Mouse (Mus musculus): ENCODE results near the gene Fcho2.
"Not testable (repeated sequence)": the region's sequence is repeated elsewhere in the genome, so short reads cannot be mapped to it uniquely, and the experiment has no call there.

Fcho2 gene

DNA sequence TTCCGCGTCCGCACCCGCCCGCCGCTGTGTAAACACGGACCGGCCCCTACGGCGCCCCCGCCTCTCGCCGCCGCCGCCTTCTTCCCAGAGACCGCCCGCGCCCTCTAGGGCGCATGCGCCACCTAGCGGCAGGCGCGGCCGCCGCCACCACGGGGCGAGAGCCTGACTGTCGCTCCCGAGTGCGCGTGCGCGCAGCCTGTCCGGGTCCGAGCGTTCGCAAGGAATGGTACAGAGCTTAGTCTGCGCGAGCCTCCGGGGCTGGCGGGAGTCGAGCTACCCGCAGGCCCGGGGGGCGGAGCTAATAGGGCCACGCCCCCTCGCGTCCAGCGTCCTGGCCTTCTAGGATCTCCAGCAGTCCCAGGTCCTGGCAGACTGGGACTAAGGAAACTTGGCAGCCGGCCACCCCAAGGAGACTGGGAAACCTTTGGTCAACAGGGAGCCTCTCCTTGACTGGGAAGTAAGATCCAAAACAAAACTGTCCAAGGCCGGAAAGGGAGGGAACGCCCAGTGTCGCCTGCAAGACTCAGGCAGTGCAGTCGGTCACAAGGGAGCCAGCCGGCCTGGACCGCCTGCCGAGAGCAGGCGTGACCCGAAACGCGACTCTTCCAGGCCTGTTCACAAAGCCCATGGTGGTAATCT, at the start of gene Fcho2:
Gene Fcho2, minus strand, starts transcription at position 303 of the 639 bp plus-strand sequence.
- DNase-seq (ENCODE audit: low read depth, low spot score), result peak; percentile 99

DNA sequence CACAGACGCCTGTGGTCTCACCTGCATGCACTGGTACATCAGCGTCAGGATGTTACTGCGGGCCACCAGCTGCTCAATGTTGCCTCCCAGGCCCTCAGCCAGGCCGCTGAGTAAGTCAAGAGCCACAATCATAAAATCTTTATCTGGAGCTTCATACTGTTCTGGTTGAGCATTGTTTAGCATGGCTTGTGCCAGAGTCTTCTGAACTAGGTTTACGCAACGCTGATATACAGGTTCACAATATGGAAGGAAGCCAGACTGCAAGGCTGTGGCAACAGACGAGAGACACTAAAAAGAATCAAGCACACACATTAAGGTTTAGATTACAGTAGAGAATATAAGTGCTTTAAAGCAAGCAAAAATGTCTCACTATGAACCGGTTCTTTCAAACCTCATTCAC, 40.0 kb upstream of the Fcho2 start:
- no peak for DNase-seq (ENCODE audit: low read depth, low spot score)

DNA sequence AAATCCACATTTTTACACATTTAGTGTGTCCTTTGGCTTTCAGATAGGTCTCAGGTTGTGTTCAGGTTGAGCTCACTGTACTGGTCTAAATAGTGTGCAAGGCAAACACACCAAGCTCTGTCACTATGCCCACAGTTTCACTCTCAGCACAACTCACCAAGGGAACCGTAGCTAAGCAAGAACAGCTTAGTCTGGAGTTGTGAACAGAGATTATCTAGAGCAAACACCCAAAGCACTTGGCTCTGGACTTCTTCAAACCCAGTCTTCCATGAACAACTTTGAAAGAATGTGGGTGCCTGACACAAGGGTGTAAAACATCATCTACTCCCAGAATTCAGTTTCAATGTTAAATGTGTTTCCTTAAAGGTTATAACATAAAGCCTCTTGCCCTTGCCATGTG, 30.5 kb upstream of the Fcho2 start:
- DNase-seq (ENCODE audit: low read depth, low spot score), result no peak

DNA sequence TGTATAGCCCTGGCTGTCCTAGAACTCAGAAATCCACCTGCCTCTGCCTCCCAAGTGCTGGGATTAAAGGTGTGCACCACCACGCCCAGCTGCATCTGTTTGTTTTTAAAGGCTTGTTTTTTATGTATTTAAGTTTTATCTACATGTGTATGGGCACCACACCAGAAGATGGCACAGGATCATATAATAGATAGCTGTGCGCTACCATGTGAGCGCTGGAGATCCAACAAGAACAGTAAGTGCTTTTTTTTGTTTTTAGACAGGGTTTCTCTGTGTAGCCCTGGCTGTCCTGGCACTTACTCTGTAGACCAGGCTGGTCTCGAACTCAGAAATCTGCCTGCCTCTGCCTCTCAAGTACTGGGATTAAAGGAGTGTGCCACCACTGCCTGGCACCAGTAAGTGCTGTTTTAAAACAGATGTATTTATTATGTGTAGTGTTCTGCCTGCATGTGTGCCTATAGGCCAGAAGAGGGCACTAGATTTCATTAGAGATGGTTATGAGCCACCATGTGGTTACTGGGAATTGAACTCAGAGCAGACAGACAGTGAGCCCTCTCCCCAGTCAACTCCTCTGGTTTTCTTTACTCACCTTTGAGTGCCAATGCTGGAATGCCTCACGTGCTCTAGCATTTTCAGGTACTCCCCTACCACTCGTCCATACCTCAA, 21.3 kb upstream of the Fcho2 start:
- no peak for DNase-seq (ENCODE audit: low read depth, low spot score)

DNA sequence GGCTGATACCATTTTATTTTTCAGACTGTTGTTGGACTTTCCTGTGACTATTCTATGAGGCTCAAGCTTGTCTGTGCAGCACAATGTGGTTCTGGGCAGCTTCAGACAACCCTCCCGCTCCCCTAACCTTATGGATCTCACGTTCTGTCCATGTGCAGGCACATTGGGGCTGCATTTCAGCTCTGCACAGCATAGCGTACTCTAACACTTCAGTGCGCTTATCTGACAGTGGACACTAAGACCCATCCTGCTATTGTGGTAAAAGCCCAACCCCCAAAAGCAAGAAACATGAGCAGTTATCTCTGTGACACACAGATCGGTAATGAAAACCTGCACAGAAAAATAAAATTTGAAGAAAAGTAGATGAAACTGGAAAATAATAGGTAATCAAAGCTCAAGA, 20.5 kb upstream of the Fcho2 start:
- DNase-seq (ENCODE audit: low read depth, low spot score), result no peak

DNA sequence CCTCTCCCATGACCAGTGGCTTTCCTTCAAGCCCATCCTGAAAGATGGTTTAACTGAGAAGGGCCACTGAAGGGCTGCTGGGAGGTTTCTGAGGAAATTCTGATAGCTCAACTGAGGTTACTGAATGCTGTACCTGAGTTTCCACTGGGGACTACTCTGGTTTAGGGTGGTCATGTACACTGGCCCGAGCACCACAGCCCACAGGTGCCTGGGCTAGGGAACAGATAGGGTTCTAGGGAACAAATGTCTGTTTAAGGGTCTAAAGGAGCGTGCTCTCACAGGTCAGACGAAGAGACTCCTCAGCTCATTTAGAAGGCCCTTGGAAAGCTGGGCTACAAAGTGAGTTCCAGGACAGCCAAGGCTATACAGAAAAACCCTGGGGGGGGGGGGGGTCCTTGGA, 19.5 kb upstream of the Fcho2 start:
- DNase-seq (ENCODE audit: low read depth, low spot score), result no peak

DNA sequence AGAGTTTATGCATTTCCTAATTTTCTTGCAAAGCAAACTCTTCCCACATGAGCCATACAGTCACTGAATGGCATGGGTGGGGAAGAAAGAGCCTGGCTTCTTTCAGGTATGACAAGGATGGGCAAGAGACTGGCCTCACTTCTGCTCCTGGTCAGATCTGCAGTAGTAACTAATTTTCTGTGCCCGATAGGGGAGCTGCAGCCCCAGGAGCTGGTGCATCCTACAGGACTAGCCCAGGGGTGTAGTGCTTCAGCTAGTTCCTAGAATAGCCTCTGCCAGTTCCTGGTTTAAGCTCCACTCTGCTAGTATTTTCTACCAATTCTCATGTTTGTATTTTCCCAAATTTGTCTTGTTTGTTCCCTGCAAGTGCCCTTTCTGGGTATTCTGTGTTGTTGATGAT, 18.9 kb upstream of the Fcho2 start:
- no peak for DNase-seq (ENCODE audit: low read depth, low spot score)

DNA sequence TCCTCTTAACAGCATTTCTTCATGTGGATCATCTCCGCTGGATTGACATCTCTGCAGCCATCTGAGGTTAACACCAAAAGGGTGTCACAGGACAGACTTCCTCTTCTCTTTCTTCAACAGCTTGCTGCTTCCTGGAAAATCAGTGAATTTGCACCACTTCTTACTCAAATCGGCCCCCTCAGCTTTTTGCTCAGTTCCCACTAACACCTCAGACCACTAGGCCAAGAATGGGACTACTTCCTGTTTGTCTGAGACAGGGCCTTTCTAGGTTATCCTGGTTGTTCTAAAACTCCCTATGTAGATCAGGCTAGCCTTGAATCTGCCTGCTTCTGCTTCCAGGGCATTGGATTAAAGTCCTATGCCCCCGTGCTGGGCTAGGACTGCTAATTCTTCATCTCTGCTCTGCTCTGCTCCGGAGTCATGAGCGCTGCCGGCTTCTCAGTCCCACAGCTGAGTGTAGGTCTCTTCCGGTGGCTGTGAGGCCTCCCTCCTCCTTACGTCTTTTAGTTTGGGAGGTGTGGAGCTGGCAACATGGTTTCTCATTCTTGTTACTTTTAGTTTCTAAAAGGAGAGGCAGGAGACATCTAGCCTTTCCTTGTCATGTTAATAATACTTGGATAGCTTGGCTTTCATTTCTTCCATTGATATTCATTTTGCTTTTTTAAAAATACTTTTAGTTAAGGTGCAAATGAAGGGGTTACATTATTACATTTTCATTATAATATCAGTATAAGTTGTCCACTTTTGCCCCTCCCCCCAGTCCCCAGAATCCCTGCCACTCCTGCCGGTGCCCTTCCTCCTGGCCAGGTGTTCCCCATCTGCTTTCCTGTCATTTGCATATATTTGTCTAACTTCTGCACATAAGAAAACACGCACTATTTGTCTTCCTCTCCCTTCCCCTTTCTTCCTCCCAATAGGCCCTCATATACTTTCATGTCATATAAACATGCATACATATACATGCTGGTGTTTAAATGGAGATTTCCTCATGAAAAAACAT, 17.5 kb upstream of the Fcho2 start:
- DNase-seq (ENCODE audit: low read depth, low spot score), result no peak

DNA sequence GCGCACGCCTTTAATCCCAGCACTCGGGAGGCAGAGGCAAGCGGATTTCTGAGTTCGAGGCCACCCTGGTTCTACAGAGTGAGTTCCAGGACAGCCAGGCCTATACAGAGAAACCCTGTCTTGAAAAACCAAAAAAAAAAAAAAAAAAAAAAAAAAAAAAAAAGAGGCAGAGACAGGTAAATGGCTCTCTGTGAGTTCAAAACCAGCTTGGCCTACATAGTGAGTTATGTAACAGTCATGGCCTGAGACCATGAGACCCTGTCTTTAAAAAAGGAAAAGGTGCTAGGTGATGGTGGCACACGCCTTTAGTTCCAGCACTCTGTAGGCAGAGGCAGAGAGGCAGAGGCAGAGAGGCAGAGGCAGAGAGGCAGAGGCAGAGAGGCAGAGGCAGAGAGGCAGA, 13.8 kb upstream of the Fcho2 start:
- not testable (repeated sequence) for DNase-seq (ENCODE audit: low read depth, low spot score)

DNA sequence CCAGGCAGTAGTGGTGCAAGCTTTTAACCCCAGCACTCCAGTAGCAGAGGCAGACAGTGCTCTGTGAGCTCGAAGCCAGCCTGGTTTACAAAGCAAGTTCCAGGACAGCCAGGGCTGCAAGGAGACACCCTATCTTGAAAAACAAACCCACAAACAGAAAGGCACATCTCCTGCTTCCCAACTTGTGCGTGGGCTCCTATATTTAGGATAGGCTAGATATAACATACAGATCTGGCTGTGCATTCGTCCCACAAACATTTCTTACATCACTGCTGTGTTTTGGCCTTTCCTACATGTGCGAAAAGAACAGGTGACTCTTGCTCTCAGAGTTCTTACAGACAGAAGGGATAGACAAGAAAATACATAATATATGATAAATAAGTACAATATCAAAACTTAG, 10.3 kb upstream of the Fcho2 start:
- no peak for DNase-seq (ENCODE audit: low read depth, low spot score)

DNA sequence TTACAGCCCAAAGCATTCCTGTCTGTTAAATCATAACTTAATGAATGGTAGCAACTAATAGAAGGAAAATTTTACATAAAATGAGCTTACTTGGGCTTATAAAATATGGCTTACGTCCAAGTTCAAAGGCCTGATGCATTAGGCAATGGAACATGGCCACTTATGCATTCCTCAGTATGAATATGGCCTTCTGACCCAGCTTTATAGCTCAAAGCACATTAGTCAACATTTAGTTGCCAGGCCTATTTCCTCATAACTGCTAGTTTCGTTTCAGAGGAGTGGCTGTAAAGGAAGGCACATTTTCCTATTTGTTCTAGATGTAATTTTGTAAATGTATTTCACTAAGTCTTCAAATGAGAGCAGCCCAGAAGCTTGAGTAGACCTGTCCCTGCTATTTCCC, 3.8 kb upstream of the Fcho2 start:
- DNase-seq (ENCODE audit: low read depth, low spot score), result no peak

DNA sequence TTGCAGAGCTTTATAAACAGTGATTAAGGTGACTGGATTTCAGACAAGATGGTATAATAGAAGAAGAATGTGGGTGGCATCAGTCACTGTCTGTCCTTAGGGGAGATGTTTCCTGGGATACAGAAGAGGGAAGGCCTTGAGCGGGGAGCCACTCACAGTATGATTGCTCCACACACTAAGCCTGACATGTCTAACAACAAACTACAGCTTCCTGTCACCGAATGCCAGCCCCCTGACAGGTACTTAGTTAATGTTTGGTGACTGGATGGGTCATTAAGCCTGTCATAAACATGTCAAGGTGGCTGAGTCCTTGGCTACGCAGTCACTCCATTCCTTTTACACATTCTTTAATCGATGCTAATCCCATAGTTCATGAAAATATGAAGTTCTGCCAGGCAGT, 3.0 kb upstream of the Fcho2 start:
- no peak for DNase-seq (ENCODE audit: low read depth, low spot score)

DNA sequence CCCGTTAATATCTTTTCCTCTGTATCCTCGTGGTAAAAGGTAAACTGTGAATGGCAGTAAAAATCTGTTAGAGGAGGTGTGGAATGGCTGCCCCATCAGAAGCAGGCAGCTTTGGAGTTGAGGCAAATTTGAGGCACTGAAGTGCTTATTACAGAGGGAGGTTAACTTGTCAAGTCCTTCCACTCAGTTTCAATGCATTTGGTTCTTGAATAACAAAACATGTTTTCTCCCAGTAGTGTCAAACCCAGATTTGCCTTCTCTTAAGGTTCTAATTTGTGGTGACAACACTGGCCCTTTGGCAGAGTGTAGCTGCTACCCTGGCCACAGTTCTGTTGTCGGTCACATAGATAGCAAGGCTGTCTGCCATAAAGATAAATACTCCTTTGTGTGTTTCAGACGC, 2.5 kb upstream of the Fcho2 start:
- no peak for DNase-seq (ENCODE audit: low read depth, low spot score)

DNA sequence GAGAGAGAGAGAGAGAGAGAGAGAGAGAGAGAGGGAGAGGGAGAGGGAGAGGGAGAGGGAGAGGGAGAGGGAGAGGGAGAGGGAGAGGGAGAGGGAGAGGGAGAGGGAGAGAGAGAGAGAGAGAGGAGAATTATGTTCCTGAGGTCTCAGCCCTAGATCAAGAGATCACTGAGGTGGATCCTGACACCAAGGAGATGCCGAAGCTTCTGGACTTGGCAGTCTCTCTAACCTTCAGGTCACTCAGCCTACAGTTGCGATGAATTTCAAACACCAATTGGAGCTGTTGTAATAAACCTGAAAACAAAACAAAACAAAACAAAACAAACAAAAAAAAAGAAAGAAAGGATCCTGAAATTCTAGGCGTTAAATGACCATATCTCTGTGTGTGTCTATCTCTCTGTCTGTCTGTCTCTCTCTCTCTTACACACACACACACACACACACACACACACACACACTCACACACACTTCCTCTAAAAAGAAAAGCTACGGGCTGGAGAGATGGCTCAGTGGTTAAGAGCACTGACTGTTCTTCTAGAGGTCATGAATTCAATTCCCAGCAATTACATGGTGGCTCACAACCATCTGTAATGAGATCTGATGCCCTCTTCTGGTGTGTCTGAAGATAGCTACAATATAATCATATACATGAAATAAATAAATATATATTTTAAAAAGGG, 1.9 kb upstream of the Fcho2 start:
- DNase-seq (ENCODE audit: low read depth, low spot score), result not testable (repeated sequence)

DNA sequence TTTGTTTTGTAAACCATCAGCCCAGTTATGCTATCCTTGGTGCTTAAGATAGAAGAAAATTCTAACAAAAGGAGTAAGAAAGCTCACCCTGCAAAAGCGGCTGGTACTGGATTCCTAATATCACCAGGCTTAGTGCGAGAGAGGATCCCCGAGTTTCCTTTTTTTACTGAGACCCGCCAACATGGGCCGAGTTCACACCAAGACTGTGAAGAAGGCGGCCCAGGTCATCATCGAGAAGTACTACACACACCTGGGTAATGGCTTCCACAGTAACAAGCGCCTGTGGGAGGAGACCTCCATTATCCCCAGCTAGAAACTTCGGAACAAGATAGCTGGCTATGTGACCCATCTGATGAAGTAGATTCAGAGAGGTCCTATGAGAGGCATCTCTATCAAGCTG, 1.3 kb upstream of the Fcho2 start:
- no peak for DNase-seq (ENCODE audit: low read depth, low spot score)

DNA sequence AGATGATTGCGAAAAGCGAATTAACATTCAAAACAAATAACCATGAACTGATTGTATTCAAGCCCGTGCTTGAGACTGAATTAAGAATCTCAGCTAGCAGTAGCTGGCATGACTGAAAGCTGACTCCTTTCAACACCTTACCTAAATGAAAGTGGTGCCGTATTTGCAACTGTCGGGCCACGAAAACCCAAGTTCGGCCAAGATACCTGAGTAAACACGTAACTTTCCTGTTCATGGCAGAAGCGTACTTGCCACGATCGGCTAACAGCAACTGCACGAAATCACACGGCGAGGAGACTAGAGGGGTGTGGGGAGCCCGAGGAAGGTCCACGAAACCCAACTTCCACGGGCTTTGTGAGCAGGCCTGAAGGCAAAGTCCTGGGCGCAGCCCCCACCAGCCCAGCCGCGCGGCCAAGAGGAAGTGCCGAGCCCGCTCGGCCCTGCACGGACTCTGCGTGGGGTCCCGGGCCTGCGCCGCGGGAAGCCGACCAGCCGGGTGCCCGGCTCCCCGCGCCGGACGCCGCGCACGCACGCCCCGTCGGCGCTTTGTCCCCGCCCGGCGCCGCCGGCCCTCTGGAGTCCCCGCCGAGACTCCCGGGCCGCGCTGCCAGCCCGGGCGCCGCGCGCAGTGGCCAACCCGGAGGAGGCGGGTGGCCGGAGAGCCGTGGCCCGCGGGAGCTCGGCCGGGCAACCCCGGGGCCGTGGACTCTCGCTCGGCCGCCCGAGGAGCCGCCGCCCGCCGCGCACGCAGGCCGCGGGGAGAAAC, 791 bp downstream of the Fcho2 start:
- peak; percentile 47 for DNase-seq (ENCODE audit: low read depth, low spot score)

DNA sequence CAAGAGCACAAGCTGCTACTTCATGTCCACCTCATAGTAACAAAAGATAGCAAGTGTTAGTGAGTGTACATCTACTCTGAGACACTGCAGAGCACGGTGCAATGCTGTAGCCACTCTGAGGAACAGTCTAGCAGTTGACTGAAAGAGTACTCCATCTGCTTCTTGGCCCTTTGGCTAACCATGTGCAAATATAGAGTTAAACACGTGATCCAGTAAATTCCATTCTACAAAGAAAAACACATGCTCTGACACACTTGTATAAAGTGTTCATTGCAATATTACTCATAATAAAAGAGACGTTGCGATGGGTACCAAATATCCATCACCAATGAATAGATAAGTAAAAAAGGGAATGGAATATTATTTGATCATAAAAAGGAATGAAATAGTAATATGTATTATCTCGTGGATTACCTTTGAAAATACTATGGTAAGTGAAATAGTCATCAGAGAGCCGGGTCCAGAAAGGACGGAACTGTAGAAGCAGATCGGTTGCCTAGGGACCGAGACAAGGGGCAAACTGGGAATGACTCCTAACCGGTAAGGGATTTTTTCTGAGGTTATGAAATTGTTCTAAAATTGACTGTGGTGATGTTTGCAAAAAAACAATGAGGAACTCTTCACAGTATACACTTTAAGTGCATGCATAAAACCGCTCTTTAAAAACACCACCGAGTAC, 1.5 kb downstream of the Fcho2 start:
- DNase-seq (ENCODE audit: low read depth, low spot score), result no peak

DNA sequence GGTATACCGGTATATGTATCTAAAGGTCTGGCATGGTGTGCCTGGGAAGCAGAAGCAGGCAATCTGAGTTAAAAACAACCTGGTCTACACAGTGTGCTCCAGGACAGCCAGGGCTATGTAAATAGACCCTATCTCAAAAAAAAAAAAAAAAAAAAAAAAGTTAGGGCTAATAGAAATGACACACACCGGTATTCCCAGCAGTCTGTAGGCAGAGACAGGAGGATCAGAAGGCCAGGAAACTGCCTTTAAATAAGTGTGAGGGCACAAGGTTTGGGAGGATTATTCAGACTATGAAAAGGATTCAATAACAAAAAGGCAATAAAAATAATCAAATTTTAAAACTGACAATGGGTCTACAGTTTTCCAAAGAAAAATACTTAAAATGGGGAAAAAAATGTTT, 2.1 kb downstream of the Fcho2 start:
- no peak for DNase-seq (ENCODE audit: low read depth, low spot score)

DNA sequence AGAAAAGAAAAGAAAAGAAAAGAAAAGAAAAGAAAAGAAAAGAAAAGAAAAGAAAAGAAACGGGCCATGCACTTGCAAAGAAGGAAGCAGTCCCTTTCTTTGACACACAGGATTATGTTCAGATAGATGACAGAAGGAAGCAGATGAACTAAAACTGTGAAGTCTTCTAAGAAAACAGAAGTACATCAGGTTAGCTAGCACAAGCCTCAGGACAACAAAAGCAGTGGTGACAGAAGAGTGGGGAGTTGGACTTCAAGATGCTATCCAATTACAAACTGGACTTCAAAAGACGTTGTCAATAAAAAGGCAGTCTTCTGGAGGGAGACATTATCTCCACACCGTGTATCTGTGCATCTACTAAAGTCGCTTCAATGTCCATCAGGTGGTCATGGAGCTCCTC, 3.0 kb downstream of the Fcho2 start:
- no peak for DNase-seq (ENCODE audit: low read depth, low spot score)

DNA sequence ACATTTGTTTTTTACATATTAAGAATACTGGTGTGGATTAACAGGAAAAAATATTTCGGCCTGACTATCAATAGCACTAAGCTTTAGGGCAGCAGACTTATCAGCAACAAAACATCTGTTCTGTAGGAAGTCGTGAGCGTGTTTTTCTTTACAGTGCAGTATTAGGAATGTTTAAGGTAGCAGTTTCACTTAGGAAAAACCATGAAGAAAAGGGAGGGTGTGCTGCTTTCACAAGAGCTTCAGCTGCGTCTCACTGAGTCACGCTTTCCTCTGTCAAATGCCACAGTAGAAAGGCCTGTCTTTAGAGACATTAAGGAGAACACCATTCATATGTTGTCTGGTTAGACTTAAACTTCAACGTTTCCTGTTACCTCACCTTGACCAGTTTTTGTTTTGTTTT, 5.1 kb downstream of the Fcho2 start:
- DNase-seq (ENCODE audit: low read depth, low spot score), result no peak

DNA sequence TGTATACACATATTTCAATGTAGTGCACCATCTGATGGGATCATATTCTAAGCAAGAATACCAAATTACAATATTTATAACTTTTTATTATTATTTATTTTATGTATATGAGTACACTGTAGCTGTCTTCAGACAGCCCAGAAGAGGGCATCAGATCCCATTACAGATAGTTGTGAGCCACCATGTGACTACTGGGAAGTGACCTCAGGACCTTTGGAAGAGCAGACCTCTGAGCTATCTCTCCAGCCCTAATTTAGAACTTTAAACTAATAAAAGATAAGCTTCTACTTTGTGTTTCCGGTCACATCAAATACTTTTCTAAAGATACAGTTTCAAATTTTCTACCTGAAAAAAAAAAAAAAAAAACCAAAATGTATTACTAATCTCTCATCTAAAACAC, 6.2 kb downstream of the Fcho2 start:
- no peak for DNase-seq (ENCODE audit: low read depth, low spot score)

Data from mesoderm, embryonic 11.5 days (tissue).